Mouse (Mus musculus): ENCODE results near the gene Hdac9.
"Not testable (repeated sequence)": the region's sequence is repeated elsewhere in the genome, so short reads cannot be mapped to it uniquely, and the experiment has no call there.

Gene Hdac9

DNA sequence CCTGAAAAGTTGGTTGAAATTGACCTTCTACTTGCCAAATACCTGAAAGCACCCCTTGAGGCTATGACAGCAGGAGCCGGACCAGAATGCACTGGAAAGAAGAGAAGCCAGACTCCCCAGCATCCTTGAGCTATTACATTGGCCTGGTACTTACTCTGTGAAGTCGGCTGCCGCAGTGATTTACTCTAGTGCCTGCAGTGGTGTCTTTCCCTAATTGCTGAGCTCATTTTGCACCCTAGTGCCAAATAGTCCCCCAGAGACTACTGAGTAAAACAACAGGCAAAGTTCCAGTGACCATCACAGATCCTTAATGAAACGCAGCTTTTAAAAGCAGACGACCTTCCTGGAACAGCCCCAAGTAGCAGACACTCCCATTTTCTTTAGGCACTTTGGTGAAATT lies 761.2 kb downstream of the Hdac9 start:
- no peak for DNase-seq (ENCODE audit: extremely low read depth, low read depth, low spot score)

DNA sequence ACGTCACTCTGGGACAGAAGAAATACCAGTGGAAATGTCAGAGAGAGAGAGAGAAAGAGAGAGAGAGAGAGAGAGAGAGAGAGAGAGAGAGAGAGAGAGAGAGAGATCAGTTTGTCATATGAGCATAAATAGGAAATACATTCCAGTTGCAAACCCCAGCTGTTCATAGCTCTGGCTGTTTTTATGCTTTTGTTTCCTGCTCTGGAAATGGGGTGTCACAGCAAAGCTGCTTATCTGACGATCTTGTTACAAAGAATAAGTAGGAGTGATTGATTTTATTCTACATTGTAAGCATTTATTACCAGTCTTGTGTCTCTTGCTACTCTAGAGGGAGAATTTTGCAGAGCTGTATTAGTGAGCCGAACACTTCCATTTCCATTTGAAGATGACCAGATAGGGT lies 762.1 kb downstream of the Hdac9 start:
- DNase-seq (ENCODE audit: extremely low read depth, low read depth, low spot score) = no peak

DNA sequence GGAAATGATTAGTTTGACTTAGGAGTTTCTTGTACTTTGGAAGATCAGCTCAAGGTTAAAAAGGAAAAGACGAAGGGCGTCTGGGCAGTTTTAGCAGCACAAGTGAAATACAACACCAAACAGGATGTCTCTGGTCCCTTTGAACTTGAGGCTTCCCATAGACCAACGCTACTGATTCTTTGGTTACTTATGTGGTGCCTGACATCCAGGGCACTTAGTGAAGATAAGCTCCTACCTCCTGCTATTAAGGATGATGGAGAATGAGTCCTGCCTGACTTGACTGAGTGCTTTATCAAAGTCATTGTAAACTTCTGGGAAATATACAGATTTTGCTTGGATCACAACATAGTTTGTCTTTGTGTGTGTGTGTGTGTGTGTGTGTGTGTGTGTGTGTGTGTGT lies 765.6 kb downstream of the Hdac9 start:
- DNase-seq (ENCODE audit: extremely low read depth, low read depth, low spot score) = no peak

DNA sequence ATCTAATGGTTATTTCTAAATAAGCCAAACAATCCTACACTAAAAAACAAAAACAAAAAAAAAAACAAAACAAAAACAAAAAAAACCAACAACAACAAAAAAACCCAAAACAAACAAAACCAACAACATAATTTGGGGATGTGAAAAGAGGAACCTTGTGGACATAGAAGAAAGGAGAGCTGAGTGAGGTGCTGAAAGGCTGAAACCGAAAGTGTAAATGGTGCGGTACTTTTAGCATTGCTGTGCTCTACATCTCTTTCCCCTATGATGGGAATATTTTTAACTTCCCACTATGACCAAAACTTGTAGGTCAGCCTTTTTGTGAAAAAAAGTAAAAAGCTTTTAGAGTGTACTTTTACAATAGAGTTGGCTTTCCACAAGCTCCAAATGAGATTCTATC lies 774.2 kb downstream of the Hdac9 start:
- DNase-seq (ENCODE audit: extremely low read depth, low read depth, low spot score) = no peak

DNA sequence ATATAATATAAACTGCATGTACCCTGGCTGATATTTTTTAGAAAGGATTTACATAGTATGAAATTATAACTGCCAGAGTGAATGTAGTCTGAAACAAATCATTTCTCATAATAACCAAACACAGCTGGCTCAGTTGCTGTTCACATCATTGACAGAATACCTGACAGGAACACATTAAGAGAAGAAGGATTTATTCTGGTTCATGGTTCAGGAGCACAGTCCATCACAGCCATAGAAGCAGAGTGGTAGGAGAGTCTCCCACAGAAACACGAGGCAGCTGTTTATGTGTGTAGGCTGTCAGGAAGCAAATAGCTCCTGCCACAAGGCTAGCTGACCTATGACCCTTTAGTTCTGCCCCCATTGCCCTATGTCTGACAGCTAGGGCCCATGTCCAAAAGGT lies 803.6 kb downstream of the Hdac9 start:
- no peak for DNase-seq (ENCODE audit: extremely low read depth, low read depth, low spot score)

- DNase-seq (ENCODE audit: extremely low read depth, low read depth, low spot score) = no peak
Measured at GRCm38 (mm10) chr12:34092953-34093352, 823.9 kb downstream of the Hdac9 start.

GRCm38 (mm10) chr12:34091851-34092250 lies 825.0 kb downstream of the Hdac9 start:
- DNase-seq (ENCODE audit: extremely low read depth, low read depth, low spot score) = no peak

- DNase-seq (ENCODE audit: extremely low read depth, low read depth, low spot score) = no peak
Measured at GRCm38 (mm10) chr12:34087292-34087942, 829.5 kb downstream of the Hdac9 start.

DNA sequence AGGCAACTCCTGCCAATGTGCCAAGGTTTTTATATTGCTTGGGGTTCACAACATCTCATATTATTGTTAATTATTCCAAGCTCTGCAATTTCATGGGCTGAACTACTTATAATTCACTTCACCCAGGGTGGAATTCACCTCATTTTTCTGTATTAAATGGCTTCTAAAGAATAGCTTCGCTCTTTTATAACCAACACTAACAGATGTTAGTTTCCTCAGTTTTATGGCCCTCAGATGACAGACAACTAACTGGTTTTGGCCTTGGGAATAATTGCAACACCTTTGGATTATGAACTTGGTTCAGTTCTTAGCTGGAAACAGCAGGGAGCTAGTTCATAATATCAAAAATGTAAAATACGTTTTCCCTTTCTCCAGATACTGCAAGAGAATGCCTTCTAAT lies 839.9 kb downstream of the Hdac9 start:
- no peak for DNase-seq (ENCODE audit: extremely low read depth, low read depth, low spot score)

- DNase-seq (ENCODE audit: extremely low read depth, low read depth, low spot score) = no peak
Measured at GRCm38 (mm10) chr12:34075805-34076509, 840.9 kb downstream of the Hdac9 start.

GRCm38 (mm10) chr12:34052508-34052907 lies 864.4 kb downstream of the Hdac9 start:
- DNase-seq (ENCODE audit: extremely low read depth, low read depth, low spot score) = no peak

DNA sequence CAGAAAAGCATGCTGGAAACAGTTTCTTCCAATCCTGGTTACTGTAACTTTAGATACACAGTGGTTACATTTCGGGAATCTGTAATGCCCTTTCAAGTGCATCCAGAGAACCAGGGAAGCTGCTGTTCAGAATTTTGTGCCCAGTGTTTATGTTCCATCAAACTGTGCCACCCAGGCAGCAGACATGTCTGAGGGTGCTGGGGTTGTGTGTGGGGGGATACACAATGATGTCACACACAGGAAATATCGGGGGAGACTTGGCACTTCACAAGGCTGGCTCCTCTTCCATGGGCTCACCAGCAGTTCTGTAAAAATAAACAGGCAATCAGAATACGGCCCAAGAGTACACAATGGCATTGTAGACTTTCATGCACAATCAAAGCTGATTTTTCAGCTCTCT lies 864.9 kb downstream of the Hdac9 start:
- DNase-seq (ENCODE audit: extremely low read depth, low read depth, low spot score) = no peak

- DNase-seq (ENCODE audit: extremely low read depth, low read depth, low spot score) = no peak
Measured at GRCm38 (mm10) chr12:34051112-34051511, 865.8 kb downstream of the Hdac9 start.

GRCm38 (mm10) chr12:34040949-34041348 lies 875.9 kb downstream of the Hdac9 start:
- no peak for DNase-seq (ENCODE audit: extremely low read depth, low read depth, low spot score)

DNA sequence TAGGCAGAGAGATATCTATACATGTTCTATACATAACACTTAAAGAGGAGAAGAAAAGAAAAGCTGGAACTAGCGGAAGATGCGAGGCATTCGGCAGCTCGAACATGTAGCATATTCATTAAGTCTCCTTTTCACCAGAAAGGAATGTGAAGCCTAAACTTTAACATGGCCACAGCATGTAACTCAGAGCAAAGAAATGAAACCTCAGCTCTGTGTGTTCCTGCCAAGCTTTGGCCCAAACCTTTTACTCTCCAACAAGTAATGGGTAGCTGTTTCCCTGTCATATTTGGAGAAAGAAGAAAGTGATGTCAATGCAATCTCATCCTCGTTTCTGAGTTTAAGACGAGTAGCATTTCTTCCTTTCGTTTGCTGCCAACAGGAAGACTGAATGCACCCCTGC lies 876.8 kb downstream of the Hdac9 start:
- no peak for DNase-seq (ENCODE audit: extremely low read depth, low read depth, low spot score)

GRCm38 (mm10) chr12:34009796-34010195 lies 907.1 kb downstream of the Hdac9 start:
- DNase-seq (ENCODE audit: extremely low read depth, low read depth, low spot score) = not testable (repeated sequence)

Measured in fat pad, adult 2 months (tissue).